Mouse (Mus musculus): ENCODE measurements around the gene Tlnrd1. TPM values are rescaled to one million over a fixed set of nuclear protein-coding genes. Genes with fewer than 3 reads are reported as not detected.

Tlnrd1 gene
- polyA plus RNA-seq, 1 experiment = 31.5 TPM

DNA sequence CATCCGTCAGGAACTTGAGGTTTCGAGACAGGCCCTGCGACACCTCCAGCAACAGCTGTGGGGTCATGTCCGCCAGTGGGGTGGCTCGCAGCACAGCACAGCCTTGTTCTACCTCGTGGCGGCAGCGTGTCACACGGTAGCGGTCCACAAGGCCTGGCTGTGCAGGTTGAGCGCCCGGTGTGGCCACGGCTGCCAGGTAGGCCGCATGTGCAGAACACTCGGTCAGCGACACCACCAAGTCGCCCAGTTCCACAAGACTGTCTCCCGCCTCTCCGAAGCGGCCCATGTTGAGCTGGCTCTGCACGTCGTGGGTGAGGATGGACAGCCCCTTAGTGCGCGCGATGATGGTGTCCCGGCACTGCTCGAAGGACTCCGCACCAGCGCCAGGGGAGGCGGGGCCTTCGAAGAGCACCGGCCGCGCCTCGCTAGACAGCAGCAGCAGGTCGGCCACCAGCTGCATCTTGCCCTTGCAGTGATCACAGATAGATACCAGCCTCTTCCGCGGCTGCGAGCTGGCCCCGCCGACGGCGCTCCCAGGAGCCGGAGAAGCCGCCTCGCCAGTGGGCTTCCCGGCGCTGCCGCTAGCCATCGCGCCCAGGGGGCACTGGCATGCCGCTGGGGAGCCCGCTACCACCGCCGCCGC is 1.4 kb downstream of the Tlnrd1 start:
- H3K79me2 ChIP-seq (ENCODE audit: control insufficient read depth, insufficient read depth) = peaks cover 54% of the 10 kb centered on the region
- H3ac ChIP-seq (ENCODE audit: control insufficient read depth, insufficient read length, low read depth) = peak overlapping the region; percentile 90
- H3K36me3 ChIP-seq (ENCODE audit: control insufficient read depth, insufficient read depth) = peaks cover 19% of the 10 kb centered on the region
- no peaks in the 10 kb centered on the region for H3K27me3 ChIP-seq (ENCODE audit: control insufficient read depth, insufficient read depth, insufficient read length)
- TF ChIP-seq CEBPB (IDR thresholded peaks at IDR 0.05; ENCODE audit: low read depth) = no peak
- no peak for TF ChIP-seq FOSL1 (IDR thresholded peaks at IDR 0.05; ENCODE audit: insufficient read depth, low read length, poor library complexity, severe bottlenecking)
- no peak for TF ChIP-seq USF1 (IDR thresholded peaks at IDR 0.05; ENCODE audit: low read depth)
- TF ChIP-seq MAX (IDR thresholded peaks at IDR 0.05) = no peak
- TF ChIP-seq CTCF (IDR thresholded peaks at IDR 0.05; ENCODE audit: control insufficient read depth, insufficient read depth, insufficient read length) = no peak
- TF ChIP-seq MYOG (IDR thresholded peaks at IDR 0.05; ENCODE audit: control insufficient read depth, extremely low read depth, insufficient read length) = no peak
- no peak for TF ChIP-seq MYOD1 (IDR thresholded peaks at IDR 0.05; ENCODE audit: control insufficient read depth, insufficient read length, low read depth)
- H3K4me3 ChIP-seq (ENCODE audit: insufficient read depth, poor library complexity, severe bottlenecking) = peak overlapping the region; percentile 53
- H3K79me3 ChIP-seq (ENCODE audit: low read depth) = peaks cover 39% of the 10 kb centered on the region

DNA sequence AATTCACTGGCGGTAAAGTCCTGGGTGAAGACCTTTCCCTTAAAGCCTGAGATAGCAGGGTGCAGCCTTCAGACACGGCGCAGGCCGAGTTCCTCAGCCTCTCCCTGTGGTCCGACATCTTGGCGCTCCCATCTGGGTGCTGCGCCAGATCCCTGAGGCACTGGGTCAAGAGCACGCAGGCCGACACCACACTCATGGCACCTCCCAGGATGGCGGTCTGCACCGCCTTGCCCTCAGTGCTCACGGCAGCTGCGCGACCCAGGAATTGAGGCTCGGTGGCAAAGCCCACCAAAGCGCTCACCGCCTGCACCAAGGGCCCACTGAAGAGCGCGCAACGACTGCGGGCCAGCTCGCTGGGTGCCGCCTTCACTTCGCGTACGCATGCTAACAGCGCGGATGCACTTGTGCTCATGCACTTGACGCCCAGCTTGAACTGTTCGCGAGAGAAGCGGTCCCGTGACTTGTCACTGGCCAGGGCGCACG is 1.9 kb downstream of the Tlnrd1 start:
- Histone ChIP-seq H3K36me3 (ENCODE audit: control insufficient read depth, insufficient read depth) (peaks cover 19% of the 10 kb centered on the region), H3K27me3 (ENCODE audit: control insufficient read depth, insufficient read depth, insufficient read length) (no peaks in the 10 kb centered on the region), H3ac (ENCODE audit: control insufficient read depth, insufficient read length, low read depth) (peak overlapping the region; percentile 90), H3K79me2 (ENCODE audit: control insufficient read depth, insufficient read depth) (peaks cover 56% of the 10 kb centered on the region), H3K4me3 (ENCODE audit: insufficient read depth, poor library complexity, severe bottlenecking) (peak overlapping the region; percentile 53), H3K79me3 (ENCODE audit: low read depth) (peaks cover 39% of the 10 kb centered on the region)
- TF ChIP-seq MAX (IDR thresholded peaks at IDR 0.05) = no peak
- no peak for TF ChIP-seq MYOG (IDR thresholded peaks at IDR 0.05; ENCODE audit: control insufficient read depth, extremely low read depth, insufficient read length)
- TF ChIP-seq FOSL1 (IDR thresholded peaks at IDR 0.05; ENCODE audit: insufficient read depth, low read length, poor library complexity, severe bottlenecking) = no peak
- TF ChIP-seq MYOD1 (IDR thresholded peaks at IDR 0.05; ENCODE audit: control insufficient read depth, insufficient read length, low read depth) = no peak
- TF ChIP-seq CEBPB (IDR thresholded peaks at IDR 0.05; ENCODE audit: low read depth) = no peak

GRCm38 (mm10) chr7:83878676-83879448 is 5.2 kb downstream of the Tlnrd1 start:
- Histone ChIP-seq H3K79me3 (ENCODE audit: low read depth) (peaks cover 39% of the 10 kb centered on the region), H3K27me3 (ENCODE audit: control insufficient read depth, insufficient read depth, insufficient read length) (no peaks in the 10 kb centered on the region), H3ac (ENCODE audit: control insufficient read depth, insufficient read length, low read depth) (no peak overlapping the region), H3K79me2 (ENCODE audit: control insufficient read depth, insufficient read depth) (peaks cover 56% of the 10 kb centered on the region), H3K4me3 (ENCODE audit: insufficient read depth, poor library complexity, severe bottlenecking) (no peak overlapping the region), H3K36me3 (ENCODE audit: control insufficient read depth, insufficient read depth) (peaks cover 22% of the 10 kb centered on the region)
- no peak for TF ChIP-seq CTCF (IDR thresholded peaks at IDR 0.05; ENCODE audit: control insufficient read depth, insufficient read depth, insufficient read length)
- no peak for TF ChIP-seq CEBPB (IDR thresholded peaks at IDR 0.05; ENCODE audit: low read depth)
- no peak for TF ChIP-seq USF1 (IDR thresholded peaks at IDR 0.05; ENCODE audit: low read depth)
- TF ChIP-seq MYOD1 (IDR thresholded peaks at IDR 0.05; ENCODE audit: control insufficient read depth, insufficient read length, low read depth) = no peak

DNA sequence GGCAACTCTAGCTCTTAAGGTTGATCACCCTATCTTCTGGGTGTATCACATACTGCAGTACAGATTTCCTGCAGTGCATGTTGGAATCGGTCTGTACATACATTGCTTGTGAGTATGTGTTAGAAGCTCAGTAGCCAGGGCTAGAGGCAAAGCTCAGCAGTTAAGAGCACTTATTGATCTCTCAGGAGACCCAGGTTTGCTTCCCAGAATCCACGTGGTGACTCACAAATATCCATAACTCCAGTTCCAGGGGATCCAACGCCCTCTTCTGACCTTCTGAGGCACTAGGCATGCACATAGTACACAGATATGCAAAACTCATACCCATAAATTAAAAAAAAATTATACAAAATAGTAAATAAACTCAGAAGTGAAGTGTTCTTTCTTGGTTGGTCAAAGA is 7.0 kb downstream of the Tlnrd1 start:
- TF ChIP-seq CEBPB (IDR thresholded peaks at IDR 0.05; ENCODE audit: low read depth) (no peak), USF1 (IDR thresholded peaks at IDR 0.05; ENCODE audit: low read depth) (no peak), CTCF (IDR thresholded peaks at IDR 0.05; ENCODE audit: control insufficient read depth, insufficient read depth, insufficient read length) (no peak), FOSL1 (IDR thresholded peaks at IDR 0.05; ENCODE audit: insufficient read depth, low read length, poor library complexity, severe bottlenecking) (no peak), MAX (IDR thresholded peaks at IDR 0.05) (no peak), MYOD1 (IDR thresholded peaks at IDR 0.05; ENCODE audit: control insufficient read depth, insufficient read length, low read depth) (no peak), MYOG (IDR thresholded peaks at IDR 0.05; ENCODE audit: control insufficient read depth, extremely low read depth, insufficient read length) (no peak)
- Histone ChIP-seq H3K79me2 (ENCODE audit: control insufficient read depth, insufficient read depth) (peaks cover 41% of the 10 kb centered on the region), H3K36me3 (ENCODE audit: control insufficient read depth, insufficient read depth) (peaks cover 17% of the 10 kb centered on the region), H3ac (ENCODE audit: control insufficient read depth, insufficient read length, low read depth) (no peak overlapping the region), H3K27me3 (ENCODE audit: control insufficient read depth, insufficient read depth, insufficient read length) (no peaks in the 10 kb centered on the region), H3K79me3 (ENCODE audit: low read depth) (peaks cover 30% of the 10 kb centered on the region), H3K4me3 (ENCODE audit: insufficient read depth, poor library complexity, severe bottlenecking) (no peak overlapping the region)

DNA sequence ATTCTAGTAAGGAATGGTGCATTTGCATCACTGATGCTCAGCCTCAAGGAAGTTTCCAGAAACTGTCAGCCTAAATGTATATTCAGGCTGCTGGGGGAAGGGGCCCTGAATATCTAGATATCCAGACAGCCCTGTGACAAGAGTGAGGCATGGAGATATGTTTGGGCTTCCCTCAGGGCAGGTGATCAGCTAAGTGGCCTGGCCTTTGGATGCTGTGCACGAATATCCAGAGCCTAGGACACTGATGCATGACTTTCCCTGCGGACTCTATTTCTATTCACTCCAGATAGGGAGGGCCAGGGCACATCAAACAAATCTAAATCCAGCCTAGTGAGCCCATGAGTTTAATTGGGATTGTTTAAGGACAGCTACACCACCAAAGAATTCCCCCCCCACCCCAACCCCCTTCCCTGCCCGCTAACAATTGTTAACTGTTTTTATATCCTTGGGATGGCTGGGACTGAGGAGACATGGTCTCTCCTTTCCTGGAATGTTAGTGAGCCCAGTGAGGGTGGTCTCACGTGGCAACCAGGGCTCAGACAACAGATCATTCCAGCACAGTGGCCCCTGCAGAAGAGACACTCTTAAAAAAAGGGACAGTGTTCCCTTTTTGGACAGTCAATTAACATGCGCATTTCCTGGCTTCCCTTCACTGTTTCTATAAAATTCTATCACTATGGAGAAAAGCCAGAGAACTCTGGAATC is 14.1 kb downstream of the Tlnrd1 start:
- TF ChIP-seq MYOD1 (IDR thresholded peaks at IDR 0.05; ENCODE audit: control insufficient read depth, insufficient read length, low read depth) (no peak), MAX (IDR thresholded peaks at IDR 0.05) (no peak), CEBPB (IDR thresholded peaks at IDR 0.05; ENCODE audit: low read depth) (no peak), MYOG (IDR thresholded peaks at IDR 0.05; ENCODE audit: control insufficient read depth, extremely low read depth, insufficient read length) (no peak), USF1 (IDR thresholded peaks at IDR 0.05; ENCODE audit: low read depth) (no peak), FOSL1 (IDR thresholded peaks at IDR 0.05; ENCODE audit: insufficient read depth, low read length, poor library complexity, severe bottlenecking) (no peak), CTCF (IDR thresholded peaks at IDR 0.05; ENCODE audit: control insufficient read depth, insufficient read depth, insufficient read length) (no peak)
- H3K79me2 ChIP-seq (ENCODE audit: control insufficient read depth, insufficient read depth) = no peaks in the 10 kb centered on the region

More for the DNA sequence above, 14.1 kb downstream of the Tlnrd1 start:
- Histone ChIP-seq H3K79me3 (ENCODE audit: low read depth) (no peaks in the 10 kb centered on the region), H3K36me3 (ENCODE audit: control insufficient read depth, insufficient read depth) (no peaks in the 10 kb centered on the region), H3ac (ENCODE audit: control insufficient read depth, insufficient read length, low read depth) (no peak overlapping the region), H3K27me3 (ENCODE audit: control insufficient read depth, insufficient read depth, insufficient read length) (no peaks in the 10 kb centered on the region), H3K4me3 (ENCODE audit: insufficient read depth, poor library complexity, severe bottlenecking) (no peak overlapping the region)

Data from C2C12 (cell line).